Mouse (Mus musculus) thymus, postnatal 4 days (tissue): Measurements from ENCODE around the gene Cd59b.
A peak's percentile ranks its signal among the peaks of the same experiment; 100 is the strongest.

Experiments used
- DNase-seq: peaks from one replicate; pipeline ENCODE4 v3.0.0; 2021

Cd59b gene

GRCm38 (mm10) chr2:104121681-104122504 is 52.2 kb downstream of the Cd59b start:
- no peak for DNase-seq

GRCm38 (mm10) chr2:104122505-104123378 is 53.1 kb downstream of the Cd59b start, which contains the start of gene A930018P22Rik:
TSS of gene A930018P22Rik (plus strand) at chr2:104122769.
- peak; percentile 90 for DNase-seq

GRCm38 (mm10) chr2:104123540-104123939 is 53.9 kb downstream of the Cd59b start:
- DNase-seq = no peak

- DNase-seq = no peak
These were observed 54.4 kb downstream of the Cd59b start for GRCm38 (mm10) chr2:104124071-104124470.

- DNase-seq = no peak
These were observed 59.3 kb downstream of the Cd59b start for GRCm38 (mm10) chr2:104128803-104129531.

- no peak for DNase-seq
These were observed 60.5 kb downstream of the Cd59b start for GRCm38 (mm10) chr2:104130165-104130564.

- peak; percentile 86 for DNase-seq
These were observed 61.3 kb downstream of the Cd59b start for GRCm38 (mm10) chr2:104130969-104131368.

GRCm38 (mm10) chr2:104132266-104132859 is 62.7 kb downstream of the Cd59b start:
- no peak for DNase-seq

GRCm38 (mm10) chr2:104133042-104133810 is 63.6 kb downstream of the Cd59b start:
- no peak for DNase-seq

- DNase-seq = peak; percentile 65
These were observed 64.8 kb downstream of the Cd59b start for GRCm38 (mm10) chr2:104134150-104135056.

GRCm38 (mm10) chr2:104135920-104136319 is 66.3 kb downstream of the Cd59b start:
- DNase-seq = no peak
